Mouse (Mus musculus): ENCODE data around the gene Lcp1.

The Lcp1 gene

GRCm38 (mm10) chr14:75205363-75206051 is 74.6 kb downstream of the Lcp1 start:
- no peak for DNase-seq (ENCODE audit: low spot score in 2 of 2)

GRCm38 (mm10) chr14:75206307-75206706 is 75.4 kb downstream of the Lcp1 start:
- DNase-seq (ENCODE audit: low spot score in 2 of 2): no peak

DNA sequence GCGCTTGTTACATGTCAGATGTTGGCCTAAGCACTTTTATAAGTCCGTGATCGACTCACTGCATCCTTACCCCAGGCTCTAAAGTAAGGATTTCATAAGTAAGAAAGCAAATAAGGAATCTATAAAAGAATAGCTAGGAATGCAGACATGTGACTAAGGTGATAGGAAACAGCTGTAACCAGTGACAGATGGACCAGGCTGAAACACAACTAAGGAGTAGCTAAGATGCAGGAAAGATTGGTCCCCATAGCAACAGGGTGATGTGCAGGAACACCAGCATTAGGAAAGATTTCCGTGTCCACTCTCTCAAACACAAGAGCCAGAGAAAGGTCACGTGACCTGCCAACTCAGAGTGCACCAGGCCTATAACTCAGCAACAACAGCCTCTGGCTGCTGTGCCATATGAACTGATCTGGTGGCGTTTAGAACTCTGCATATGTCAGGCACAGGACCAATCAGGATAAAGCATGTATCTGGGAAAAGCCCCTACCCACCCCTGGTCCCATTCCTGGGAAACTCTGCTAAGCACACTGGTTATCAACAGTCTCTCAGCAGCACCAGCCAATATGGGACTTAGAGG is 77.8 kb downstream of the Lcp1 start:
- DNase-seq (ENCODE audit: low spot score in 2 of 2): no peak

GRCm38 (mm10) chr14:75213752-75214151 is 82.9 kb downstream of the Lcp1 start:
- DNase-seq (ENCODE audit: low spot score in 2 of 2): no peak

GRCm38 (mm10) chr14:75218843-75219242 is 87.9 kb downstream of the Lcp1 start:
- DNase-seq (ENCODE audit: low spot score in 2 of 2): no peak

DNA sequence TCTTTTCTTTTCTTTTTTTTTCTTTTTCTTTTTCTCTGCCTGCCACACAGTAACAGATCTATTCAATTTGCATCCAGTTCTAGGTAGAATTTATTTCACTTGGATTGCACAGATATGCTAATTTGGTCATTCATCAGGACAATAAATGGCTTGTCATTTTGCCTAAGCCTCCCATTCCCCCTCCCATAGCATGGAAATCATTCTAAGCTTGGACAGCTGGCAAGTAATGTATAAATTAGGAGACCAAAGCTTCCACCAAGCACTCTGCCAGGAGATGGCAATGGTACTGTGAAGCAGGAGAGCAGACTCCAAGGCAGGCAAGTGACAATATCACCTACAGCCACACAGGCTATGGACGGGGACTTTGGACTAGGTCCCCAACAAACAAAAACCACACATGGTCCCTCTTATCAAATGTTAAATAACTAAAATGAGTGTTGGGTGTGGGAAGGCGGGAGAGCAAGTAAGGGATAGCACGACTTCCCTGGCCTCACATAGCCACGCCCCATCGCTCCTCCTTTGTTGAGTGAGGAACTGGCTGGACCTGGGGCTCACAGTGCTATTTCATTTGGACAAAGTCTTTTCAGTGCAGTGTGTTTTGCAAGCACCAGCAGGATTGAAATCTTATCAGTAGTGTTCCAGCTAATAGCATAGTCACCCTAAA is 88.5 kb downstream of the Lcp1 start:
- DNase-seq (ENCODE audit: low spot score in 2 of 2): no peak

GRCm38 (mm10) chr14:75222386-75222785 is 91.5 kb downstream of the Lcp1 start:
- DNase-seq (ENCODE audit: low spot score in 2 of 2): no peak

DNA sequence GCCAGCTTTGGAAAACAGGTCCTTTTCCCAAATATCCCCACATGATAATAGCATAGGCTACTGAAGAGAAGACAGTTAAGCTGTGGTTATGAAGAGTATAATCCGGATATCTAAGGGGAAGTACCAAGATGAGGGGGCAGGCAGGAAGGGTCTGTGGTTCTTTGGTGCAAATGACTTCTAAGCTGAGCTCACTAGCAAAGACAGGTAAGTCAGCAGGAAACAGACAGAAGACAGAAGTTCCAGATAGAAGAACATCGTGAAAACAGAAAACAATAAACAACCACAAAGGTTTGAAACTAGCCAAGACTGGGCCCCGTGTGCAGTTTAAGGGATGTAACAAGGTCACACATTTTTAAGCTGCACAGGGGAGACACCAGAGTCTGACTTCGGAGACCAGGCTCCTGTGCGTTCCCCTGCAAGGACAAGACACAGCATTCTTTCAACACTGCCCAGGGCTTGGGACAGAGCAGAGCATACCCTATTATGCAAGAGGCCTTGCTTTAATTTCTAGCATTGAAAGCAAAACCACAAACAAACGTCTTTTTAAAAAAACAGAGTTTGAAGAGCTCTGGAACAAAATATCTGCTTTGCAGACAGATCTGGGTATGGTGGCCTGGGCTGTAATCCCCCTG is 96.7 kb downstream of the Lcp1 start:
- DNase-seq (ENCODE audit: low spot score in 2 of 2): no peak

GRCm38 (mm10) chr14:75229834-75230233 is 98.9 kb downstream of the Lcp1 start:
- DNase-seq (ENCODE audit: low spot score in 2 of 2): peak; percentile 29 to 32

- DNase-seq (ENCODE audit: low spot score in 2 of 2): no peak
These were observed 102.2 kb downstream of the Lcp1 start for GRCm38 (mm10) chr14:75233070-75233469.

GRCm38 (mm10) chr14:75235552-75235951 is 104.7 kb downstream of the Lcp1 start:
- DNase-seq (ENCODE audit: low spot score in 2 of 2): no peak

DNA sequence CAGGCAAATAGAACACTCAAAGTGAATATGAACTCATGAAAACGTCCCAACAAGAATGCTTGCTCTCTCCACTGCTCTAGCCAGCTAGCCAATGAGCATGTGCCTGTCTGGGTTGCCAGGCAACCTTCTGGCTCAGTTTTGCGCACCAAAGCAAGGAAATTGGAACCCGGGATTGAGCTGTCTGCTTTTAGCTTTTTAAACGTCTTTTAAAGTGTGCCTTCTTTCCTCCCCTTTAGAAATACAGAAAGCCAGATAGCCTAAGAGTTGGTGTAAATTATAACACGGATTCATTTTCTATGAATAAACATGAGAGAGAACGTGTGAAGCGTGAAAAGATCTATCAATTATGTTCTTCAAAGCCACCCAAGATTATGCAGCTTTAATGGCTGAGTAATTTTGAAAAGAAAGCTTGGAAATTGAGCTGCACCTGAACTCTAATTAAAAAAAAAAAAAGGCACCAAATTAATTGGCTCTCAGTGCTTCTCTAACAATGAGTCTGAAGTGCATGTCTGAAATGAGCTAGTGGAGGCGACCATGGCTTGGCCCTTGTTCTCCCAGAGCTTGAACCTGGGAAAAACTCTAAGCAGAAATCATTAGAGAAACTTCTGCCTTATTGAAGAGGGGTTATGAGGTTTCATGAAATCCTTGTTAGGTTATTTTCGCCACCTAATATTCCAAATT is 105.2 kb downstream of the Lcp1 start:
- peak; percentile 45 to 54 for DNase-seq (ENCODE audit: low spot score in 2 of 2)

DNA sequence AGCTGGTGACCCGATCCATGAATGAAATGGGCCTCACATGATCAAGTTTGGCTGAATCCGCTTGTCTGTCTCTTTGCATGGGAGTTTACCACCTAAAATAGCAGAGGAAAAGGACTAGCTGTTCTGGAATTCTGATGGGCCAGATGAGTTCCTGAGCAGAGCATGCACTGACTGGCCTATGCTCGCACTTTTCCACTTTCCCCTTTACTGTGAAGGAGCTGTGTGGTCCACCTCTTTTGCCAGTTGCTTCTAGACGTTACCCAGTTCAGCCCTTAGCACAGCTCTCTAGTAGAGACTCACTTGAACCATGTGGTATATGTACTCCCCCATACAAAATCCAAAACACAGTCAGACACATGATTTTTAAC is 105.7 kb downstream of the Lcp1 start:
- no peak for DNase-seq (ENCODE audit: low spot score in 2 of 2)

DNA sequence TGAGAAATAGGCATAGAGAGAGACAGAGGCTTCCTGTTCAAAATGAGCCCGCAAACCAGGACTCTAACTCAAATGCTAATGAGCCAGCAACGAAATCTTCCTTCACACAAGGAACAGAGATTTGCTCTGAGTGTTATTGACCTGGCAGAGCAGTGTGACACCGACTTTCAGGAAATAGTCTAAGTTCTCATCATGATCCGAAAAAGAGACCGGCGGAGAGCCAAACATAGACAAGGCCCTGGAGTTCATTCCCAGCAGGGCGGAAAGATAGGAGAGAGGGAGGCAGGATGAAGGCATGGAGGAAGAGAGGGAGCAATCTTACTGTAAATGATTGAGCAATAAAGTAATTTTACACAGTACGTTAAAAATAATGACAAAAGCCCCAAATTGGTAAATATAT is 106.2 kb downstream of the Lcp1 start:
- no peak for DNase-seq (ENCODE audit: low spot score in 2 of 2)

- no peak for DNase-seq (ENCODE audit: low spot score in 2 of 2)
These were observed 107.3 kb downstream of the Lcp1 start for GRCm38 (mm10) chr14:75238054-75238692.

GRCm38 (mm10) chr14:75242087-75242486 is 111.2 kb downstream of the Lcp1 start, which contains the start of gene Cpb2:
TSS of gene Cpb2 (plus strand) at chr14:75242287.
- DNase-seq (ENCODE audit: low spot score in 2 of 2): no peak

- no peak for DNase-seq (ENCODE audit: low spot score in 2 of 2)
These were observed 115.4 kb downstream of the Lcp1 start for GRCm38 (mm10) chr14:75246024-75247000.

GRCm38 (mm10) chr14:75250432-75250831 is 119.5 kb downstream of the Lcp1 start:
- no peak for DNase-seq (ENCODE audit: low spot score in 2 of 2)

DNA sequence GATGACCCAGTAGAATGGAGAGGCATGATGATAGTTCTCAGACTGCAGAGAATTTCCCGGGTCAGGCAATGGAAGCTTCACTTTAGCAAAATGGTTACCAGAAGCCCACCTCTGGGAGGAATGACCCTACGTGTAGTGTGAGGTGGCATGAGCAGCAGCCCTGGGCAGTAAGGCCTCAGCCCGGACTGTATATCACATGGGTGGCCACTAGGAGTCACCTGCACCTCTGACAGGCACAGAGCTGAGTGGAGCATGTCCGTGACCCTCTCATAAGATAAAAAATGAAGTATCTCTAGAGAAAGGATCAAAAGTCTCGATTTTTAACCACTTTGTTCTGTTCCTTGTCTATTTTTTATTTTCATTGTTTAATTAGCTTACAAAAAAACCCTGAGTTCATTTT is 125.6 kb downstream of the Lcp1 start:
- DNase-seq (ENCODE audit: low spot score in 2 of 2): no peak

- no peak for DNase-seq (ENCODE audit: low spot score in 2 of 2)
These were observed 138.6 kb downstream of the Lcp1 start for GRCm38 (mm10) chr14:75269531-75269930.

All from right cerebral cortex, adult 2 months (tissue).